Mouse (Mus musculus) heart, embryonic 15.5 days (tissue): ENCODE data around the gene Mbd4. TPM values are rescaled to one million over a fixed set of nuclear protein-coding genes. Genes with fewer than 3 reads are reported as not detected.
"Not testable (repeated sequence)": the region's sequence is repeated elsewhere in the genome, so short reads cannot be mapped to it uniquely, and the experiment has no call there.

Experiments
- ATAC-seq: fragments of 200-750 bp; cut with Nextera tagmentation; replicated peaks from 2 replicates; pipeline ENCODE4 v1.8.0; 2017; ENCODE audit warnings: low read depth, moderate TSS enrichment; ENCODE audit not compliant: insufficient number of reproducible peaks, insufficient read depth, low FRiP score
- H3K27ac ChIP-seq: fragments of 300-500 bp; sonication (generic); 2 replicates; pipeline ENCODE4 v1.5.1; 2015; ENCODE audit warnings: mild to moderate bottlenecking, inconsistent platforms
- H3K27me3 ChIP-seq: fragments of 300-500 bp; sonication (generic); 2 replicates; pipeline ENCODE4 v1.6.1; 2015; ENCODE audit warnings: inconsistent platforms
- H3K36me3 ChIP-seq: fragments of 300-500 bp; sonication (generic); 2 replicates; pipeline ENCODE4 v1.6.1; 2015; ENCODE audit warnings: mild to moderate bottlenecking, inconsistent platforms
- H3K4me1 ChIP-seq: fragments of 300-500 bp; sonication (generic); replicated peaks from 2 replicates; pipeline ENCODE4 v1.6.1; 2015; ENCODE audit warnings: inconsistent platforms
- H3K4me2 ChIP-seq: fragments of 300-500 bp; sonication (generic); 2 replicates; pipeline ENCODE4 v1.6.1; 2015; ENCODE audit warnings: inconsistent platforms, mild to moderate bottlenecking, moderate library complexity
- H3K4me3 ChIP-seq: fragments of 300-500 bp; sonication (generic); 2 replicates; pipeline ENCODE4 v1.5.1; 2015; ENCODE audit warnings: mild to moderate bottlenecking, inconsistent platforms
- H3K9ac ChIP-seq: fragments of 300-500 bp; sonication (generic); 2 replicates; pipeline ENCODE4 v1.6.1; 2015; ENCODE audit warnings: mild to moderate bottlenecking, inconsistent platforms
- H3K9me3 ChIP-seq: fragments of 300-500 bp; sonication (generic); replicated peaks from 2 replicates; pipeline ENCODE4 v1.6.1; 2016; ENCODE audit warnings: inconsistent platforms
- WGBS: fragments of 180-500 bp; shearing (Covaris S2); methylation state at CpG from one replicate; pipeline ENCODE4 v1.1.7; 2015; ENCODE audit warnings: mixed read lengths; 5-methylcytosine and 5-hydroxymethylcytosine counted together
- polyA plus RNA-seq: library from polyadenylated mRNA; unstranded; fragments of >200 nt; fragmentation: Nextera tagmentation; extraction: Ambion mirVana; gene quantifications from 2 replicates; pipeline ENCODE4 v1.2.1, GENCODE M21; 2015

Mbd4 gene
- polyA plus RNA-seq, 1 experiment from 2014 or later, result 9.2 TPM

- H3K36me3 ChIP-seq, result no peaks in the 10 kb centered on the region
- peaks cover 12% of the 10 kb centered on the region for H3K4me1 ChIP-seq
- no peak overlapping the region for H3K9ac ChIP-seq
- H3K4me3 ChIP-seq, result no peak overlapping the region
- no peak for ATAC-seq
- no peak overlapping the region for H3K27ac ChIP-seq
- H3K9me3 ChIP-seq, result no peaks in the 10 kb centered on the region
- H3K27me3 ChIP-seq, result no peaks in the 10 kb centered on the region
- no peak overlapping the region for H3K4me2 ChIP-seq
Observed at GRCm38 (mm10) chr6:115833861-115834260, 19.3 kb downstream of the Mbd4 start.

DNA sequence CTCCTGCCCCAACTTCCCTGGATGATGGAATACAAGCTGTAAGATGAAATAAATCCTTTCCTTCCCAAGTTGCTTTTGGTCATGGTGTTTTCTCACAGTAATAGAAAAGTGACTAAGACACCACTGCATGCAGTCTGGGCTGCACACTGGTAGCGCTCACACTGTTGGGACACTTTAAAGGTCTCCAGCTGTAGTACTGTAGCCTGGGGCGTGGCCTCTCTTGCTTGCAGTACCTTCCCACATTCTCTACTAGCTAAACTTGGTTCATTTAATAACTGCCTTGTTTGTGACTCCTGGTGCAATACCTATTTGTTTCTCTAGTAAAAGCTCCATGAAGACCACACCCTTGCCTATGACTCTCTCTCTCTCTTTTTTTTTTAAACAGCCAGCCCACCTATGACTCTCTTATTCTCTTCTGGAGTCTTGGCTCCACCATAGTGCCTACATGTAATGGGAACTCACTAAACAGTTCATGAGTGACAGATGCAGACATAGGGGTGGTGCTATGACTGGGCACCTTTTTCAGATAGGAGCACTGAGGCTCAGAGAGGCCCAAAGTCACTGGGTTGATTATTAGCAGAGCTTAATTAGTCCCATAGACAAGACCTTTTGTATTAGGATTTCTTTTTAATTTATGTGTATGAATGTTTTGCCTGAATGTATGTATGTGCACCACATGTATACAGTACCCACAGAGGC lies 20.9 kb downstream of the Mbd4 start:
- no peaks in the 10 kb centered on the region for H3K27me3 ChIP-seq
- H3K27ac ChIP-seq, result no peak overlapping the region
- no peaks in the 10 kb centered on the region for H3K4me1 ChIP-seq
- no peak for ATAC-seq
- no peaks in the 10 kb centered on the region for H3K9me3 ChIP-seq
- 87% methylated on average over 2 of the region's 2 CpGs for WGBS
- H3K9ac ChIP-seq, result no peak overlapping the region
- H3K4me2 ChIP-seq, result no peak overlapping the region
- no peak overlapping the region for H3K4me3 ChIP-seq
- H3K36me3 ChIP-seq, result no peaks in the 10 kb centered on the region

GRCm38 (mm10) chr6:115830779-115831601 lies 22.2 kb downstream of the Mbd4 start:
- no peaks in the 10 kb centered on the region for H3K4me1 ChIP-seq
- H3K27ac ChIP-seq, result no peak overlapping the region
- no peaks in the 10 kb centered on the region for H3K9me3 ChIP-seq
- H3K4me2 ChIP-seq, result no peak overlapping the region
- no peaks in the 10 kb centered on the region for H3K27me3 ChIP-seq
- no peak overlapping the region for H3K9ac ChIP-seq
- 85% methylated on average over 6 of the region's 6 CpGs for WGBS
- H3K4me3 ChIP-seq, result no peak overlapping the region
- ATAC-seq, result no peak
- no peaks in the 10 kb centered on the region for H3K36me3 ChIP-seq

DNA sequence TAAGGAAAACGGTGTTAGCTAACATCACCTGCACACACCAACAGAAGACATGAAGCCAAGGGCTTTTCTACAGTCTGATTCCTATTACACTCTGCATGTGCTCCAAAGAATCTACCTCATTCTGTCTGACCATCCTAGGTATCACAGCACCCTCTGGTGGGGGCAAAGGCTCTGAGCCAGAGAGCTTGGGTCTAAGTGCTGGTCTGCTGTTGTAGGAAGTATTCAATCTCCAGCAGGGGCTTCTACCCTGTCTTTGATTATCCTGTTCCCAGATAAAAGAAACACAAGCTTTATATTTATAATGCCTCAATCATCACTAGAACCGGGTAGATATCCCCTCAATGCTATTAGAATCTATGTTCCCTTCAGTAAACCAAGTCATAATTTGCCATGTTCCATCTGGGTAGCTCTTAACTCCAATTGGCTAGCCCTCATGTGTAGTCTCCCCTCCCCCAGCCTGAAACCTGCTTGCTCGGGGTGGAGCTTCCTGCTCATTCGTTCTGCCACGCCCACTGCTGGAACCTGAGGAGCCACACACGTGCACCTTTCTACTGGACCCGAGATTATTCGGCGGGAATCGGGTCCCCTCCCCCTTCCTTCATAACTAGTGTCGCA lies 29.2 kb downstream of the Mbd4 start:
- H3K27me3 ChIP-seq, H3K36me3 ChIP-seq, H3K9ac ChIP-seq, H3K9me3 ChIP-seq, H3K27ac ChIP-seq, H3K4me1 ChIP-seq: not testable (repeated sequence)
- peak overlapping the region; percentile 59 for H3K4me2 ChIP-seq
- peak overlapping the region; percentile 33 for H3K4me3 ChIP-seq
- ATAC-seq, result peak; percentile 89
- WGBS, result 3% methylated on average over 5 of the region's 11 CpGs

- Histone ChIP-seq H3K4me2 (no peak overlapping the region), H3K27me3 (no peaks in the 10 kb centered on the region; the same call in 1 of the 2 replicates), H3K4me1 (peaks cover 7% of the 10 kb centered on the region; the same call in 1 of the 2 replicates), H3K36me3 (no peaks in the 10 kb centered on the region), H3K4me3 (no peak overlapping the region), H3K9ac (no peak overlapping the region), H3K9me3 (no peaks in the 10 kb centered on the region), H3K27ac (no peak overlapping the region)
- no peak for ATAC-seq
- 79% methylated on average over 8 of the region's 8 CpGs for WGBS
Observed at GRCm38 (mm10) chr6:115821216-115821993, 31.8 kb downstream of the Mbd4 start.

DNA sequence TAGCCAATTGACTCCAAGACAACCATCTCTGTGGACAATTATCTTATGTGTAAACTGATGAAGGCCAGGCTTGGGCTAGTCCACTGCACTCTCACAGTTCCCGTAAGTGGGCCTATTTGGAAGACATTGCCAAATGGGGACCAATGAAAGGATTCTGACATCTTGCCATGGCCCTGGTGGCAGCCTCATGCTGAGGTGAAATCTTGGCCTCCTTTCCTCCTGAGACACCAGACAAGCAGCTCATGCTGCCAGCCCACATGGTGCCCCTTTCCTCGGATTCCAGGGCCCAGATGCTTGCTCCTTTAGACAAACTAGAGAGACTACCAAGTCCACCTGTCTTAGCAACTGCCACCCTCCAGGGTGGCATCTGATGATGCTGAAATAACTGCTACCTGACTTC lies 35.0 kb downstream of the Mbd4 start:
- H3K4me3 ChIP-seq, result no peak overlapping the region
- WGBS, result 68% methylated on average over 2 of the region's 2 CpGs
- H3K36me3 ChIP-seq, result no peaks in the 10 kb centered on the region
- H3K27ac ChIP-seq, result no peak overlapping the region
- H3K9me3 ChIP-seq, result no peaks in the 10 kb centered on the region
- no peak overlapping the region for H3K9ac ChIP-seq
- peaks cover 11% of the 10 kb centered on the region for H3K4me1 ChIP-seq
- H3K4me2 ChIP-seq, result no peak overlapping the region
- ATAC-seq, result no peak
- H3K27me3 ChIP-seq, result no peaks in the 10 kb centered on the region; the same call in 1 of the 2 replicates

DNA sequence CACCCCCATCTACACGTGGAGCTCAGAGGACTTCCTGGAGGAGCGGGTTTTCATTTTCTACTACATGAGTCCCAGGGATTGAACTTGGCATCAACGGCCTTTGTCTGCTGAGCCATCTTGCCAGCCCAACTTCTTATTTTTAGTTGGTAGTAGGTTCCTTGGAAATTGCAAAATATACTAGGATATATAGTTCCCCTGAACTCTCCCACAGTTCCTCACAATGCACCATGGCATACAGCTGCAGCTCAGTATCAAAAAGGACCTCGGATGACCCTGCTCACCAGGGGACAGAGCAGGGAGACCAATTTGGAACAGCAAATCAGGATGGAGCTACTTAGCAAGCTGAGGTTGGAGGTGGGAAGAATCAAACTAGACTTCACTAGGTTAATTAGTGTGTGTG lies 38.1 kb downstream of the Mbd4 start:
- no peak overlapping the region for H3K4me2 ChIP-seq
- H3K9me3 ChIP-seq, result no peaks in the 10 kb centered on the region
- no peak overlapping the region for H3K4me3 ChIP-seq
- no peaks in the 10 kb centered on the region for H3K36me3 ChIP-seq
- WGBS, result 69% methylated on average over 4 of the region's 4 CpGs
- H3K4me1 ChIP-seq, result peaks cover 11% of the 10 kb centered on the region
- no peak overlapping the region for H3K9ac ChIP-seq
- no peaks in the 10 kb centered on the region for H3K27me3 ChIP-seq
- H3K27ac ChIP-seq, result no peak overlapping the region
- no peak for ATAC-seq

- H3K4me3 ChIP-seq, result no peak overlapping the region
- no peaks in the 10 kb centered on the region for H3K27me3 ChIP-seq
- no peak overlapping the region for H3K4me2 ChIP-seq
- H3K27ac ChIP-seq, result no peak overlapping the region
- H3K4me1 ChIP-seq, result peaks cover 11% of the 10 kb centered on the region
- ATAC-seq, result 0 out of 2 replicates have a peak, but pooled peaks have one; percentile 39
- no peaks in the 10 kb centered on the region for H3K36me3 ChIP-seq
- H3K9me3 ChIP-seq, result no peaks in the 10 kb centered on the region
- 26% methylated on average over 4 of the region's 4 CpGs for WGBS
- H3K9ac ChIP-seq, result no peak overlapping the region
Observed at GRCm38 (mm10) chr6:115814104-115814503, 39.1 kb downstream of the Mbd4 start.

- Histone ChIP-seq H3K9ac (no peak overlapping the region), H3K4me1 (peaks cover 20% of the 10 kb centered on the region), H3K36me3 (peaks cover 8% of the 10 kb centered on the region), H3K27ac (no peak overlapping the region), H3K4me2 (no peak overlapping the region), H3K9me3 (no peaks in the 10 kb centered on the region), H3K4me3 (no peak overlapping the region), H3K27me3 (no peaks in the 10 kb centered on the region)
- no peak for ATAC-seq
- 64% methylated on average over 8 of the region's 8 CpGs for WGBS
Observed at GRCm38 (mm10) chr6:115811606-115812005, 41.6 kb downstream of the Mbd4 start.

GRCm38 (mm10) chr6:115808488-115809231 lies 44.5 kb downstream of the Mbd4 start, which contains the start of gene Rpl32:
Gene Rpl32 (minus strand): TSS chr6:115808747.
- Histone ChIP-seq H3K9ac (peak within 1 kb of the TSS; percentile 95), H3K4me2 (peak within 1 kb of the TSS; percentile 74), H3K9me3 (no peaks in the 10 kb centered on the region), H3K27me3 (no peaks in the 10 kb centered on the region), H3K4me1 (peaks cover 26% of the 10 kb centered on the region), H3K4me3 (peak within 1 kb of the TSS; percentile 87), H3K27ac (peak within 1 kb of the TSS; percentile 90), H3K36me3 (peaks cover 37% of the 10 kb centered on the region)
- peak; percentile 81 for ATAC-seq
- WGBS, result under 1% methylated on average over 47 of the region's 47 CpGs
